Mouse (Mus musculus) embryonic stem cell, embryonic (primary cell): ENCODE results near the gene Dnpep.

Experiments
- CTCF ChIA-PET, 4 experiments: fragments of 300-600 bp in 2 of 4; fragments of 350-600 bp in 2 of 4; sonication (Branson Sonifier 250); formaldehyde crosslinking; loops; one replicate each; lab custom pipeline; 2022; ENCODE audit warnings: inconsistent platforms in 2 of 4; lab: Charles Lee
- POLR2A ChIA-PET, 4 experiments: fragments of 300-600 bp in 2 of 4; fragments of 350-600 bp in 2 of 4; sonication (Branson Sonifier 250); formaldehyde crosslinking; loops; one replicate each; lab custom pipeline; 2022; ENCODE audit warnings: antibody characterized with exemption in 4 of 4, inconsistent platforms in 1 of 4; lab: Charles Lee

Dnpep gene

DNA sequence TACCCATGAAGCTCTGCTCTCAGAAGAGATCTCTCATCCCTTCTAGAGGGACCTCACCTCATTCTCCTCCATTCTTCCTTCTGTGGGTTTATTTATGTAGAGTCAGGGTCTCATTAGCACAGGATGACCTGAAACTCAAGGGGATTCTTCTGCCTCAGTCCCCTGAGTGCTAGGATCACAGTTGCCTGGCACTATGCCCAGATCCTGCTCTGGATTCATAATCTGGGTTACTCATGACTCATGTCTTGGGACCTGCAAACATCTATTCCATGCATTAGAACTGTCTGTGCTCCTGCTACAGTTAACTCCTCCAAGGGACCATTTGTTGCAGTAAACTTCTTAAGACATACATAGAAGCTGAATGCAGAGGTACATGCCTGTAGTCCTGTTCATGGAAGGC is 56.5 kb downstream of the Dnpep start:
- ChIA-PET CTCF (interaction anchor here in 1 of 4 experiments (2.8 kb wide), 1 partner anchor 10 kb away, joined by 10 read pairs; no protein-coding TSS in a partner anchor), POLR2A (interaction anchor here in 1 of 4 experiments (0.9 kb wide), 1 partner anchor 43 kb away, joined by 3 read pairs; no protein-coding TSS in a partner anchor)
